Mouse (Mus musculus) heart, postnatal 0 days (tissue): ENCODE measurements around the gene Nanog. TPM values are rescaled to one million over a fixed set of nuclear protein-coding genes. Genes with fewer than 3 reads are reported as not detected.
"Not testable (repeated sequence)": the region's sequence is repeated elsewhere in the genome, so short reads cannot be mapped to it uniquely, and the experiment has no call there.

Source experiments
- ATAC-seq: fragments of 200-750 bp; cut with Nextera tagmentation; 2 replicates; pipeline ENCODE4 v1.8.0; 2017; ENCODE audit warnings: low read depth, moderate number of reproducible peaks, moderate library complexity; ENCODE audit not compliant: insufficient read depth
- DNase-seq: peaks from one replicate; pipeline ENCODE4 v3.0.0-alpha.2; 2016; ENCODE audit warnings: low spot score
- H3K27ac ChIP-seq: fragments of 300-500 bp; sonication (generic); 2 replicates; pipeline ENCODE4 v1.5.1; 2014; ENCODE audit warnings: low read depth, mild to moderate bottlenecking
- H3K27me3 ChIP-seq: fragments of 300-500 bp; sonication (generic); 2 replicates; pipeline ENCODE4 v1.6.1; 2014; ENCODE audit warnings: low read length, mixed read lengths; ENCODE audit not compliant: control insufficient read depth, insufficient read depth
- H3K36me3 ChIP-seq: fragments of 300-500 bp; sonication (generic); replicated peaks from 2 replicates; pipeline ENCODE4 v1.6.1; 2014; ENCODE audit warnings: low read length, mixed read lengths; ENCODE audit not compliant: control insufficient read depth, insufficient read depth
- H3K4me1 ChIP-seq: fragments of 300-500 bp; sonication (generic); 2 replicates; pipeline ENCODE4 v1.6.1; 2014; ENCODE audit warnings: antibody characterized with exemption; ENCODE audit not compliant: control insufficient read depth, insufficient read depth
- H3K4me2 ChIP-seq: fragments of 300-500 bp; sonication (generic); 2 replicates; pipeline ENCODE4 v1.6.1; 2014; ENCODE audit warnings: low read depth, mild to moderate bottlenecking, low read length, moderate library complexity
- H3K4me3 ChIP-seq: fragments of 300-500 bp; sonication (generic); 2 replicates; pipeline ENCODE4 v1.5.1; 2014; ENCODE audit warnings: low read depth, low read length
- H3K9ac ChIP-seq: fragments of 300-500 bp; sonication (generic); replicated peaks from 2 replicates; pipeline ENCODE4 v1.6.1; 2014; ENCODE audit warnings: low read depth, low read length, mixed read lengths
- H3K9me3 ChIP-seq: fragments of 300-500 bp; sonication (generic); replicated peaks from 2 replicates; pipeline ENCODE4 v1.6.1; 2016; ENCODE audit warnings: low read length; ENCODE audit not compliant: control insufficient read depth
- CTCF ChIP-seq: IDR thresholded peaks from 2 replicates; pipeline ENCODE4 v1.5.1; 2016; ENCODE audit warnings: antibody characterized with exemption, control low read depth, low read depth
- EP300 ChIP-seq: IDR thresholded peaks from 2 replicates; pipeline ENCODE4 v1.6.1; 2016; ENCODE audit warnings: antibody characterized with exemption, low read depth
- whole genome bisulfite sequencing: fragments of 180-500 bp; shearing (Covaris S2); extraction: QIAGEN DNeasy Blood & Tissue Kit; methylation state at CpG from one replicate; pipeline ENCODE4 v1.1.7; 2014; 5-methylcytosine and 5-hydroxymethylcytosine counted together
- polyA plus RNA-seq: library from polyadenylated mRNA; unstranded; fragments of >200 nt; fragmentation: Nextera tagmentation; extraction: Ambion mirVana; gene quantifications from 2 replicates; pipeline ENCODE4 v1.2.1, GENCODE M21; 2015
- total RNA-seq: library from RNA; depleted of rRNA; stranded (reverse); fragments of >200 nt; gene quantifications from 2 replicates; pipeline ENCODE4 v1.2.3, GENCODE M21; 2014; ENCODE audit warnings: low replicate concordance

Nanog gene
- total and polyA plus RNA-seq, 2 experiments from 2014 or later = 0.61 to 0.73 TPM

DNA sequence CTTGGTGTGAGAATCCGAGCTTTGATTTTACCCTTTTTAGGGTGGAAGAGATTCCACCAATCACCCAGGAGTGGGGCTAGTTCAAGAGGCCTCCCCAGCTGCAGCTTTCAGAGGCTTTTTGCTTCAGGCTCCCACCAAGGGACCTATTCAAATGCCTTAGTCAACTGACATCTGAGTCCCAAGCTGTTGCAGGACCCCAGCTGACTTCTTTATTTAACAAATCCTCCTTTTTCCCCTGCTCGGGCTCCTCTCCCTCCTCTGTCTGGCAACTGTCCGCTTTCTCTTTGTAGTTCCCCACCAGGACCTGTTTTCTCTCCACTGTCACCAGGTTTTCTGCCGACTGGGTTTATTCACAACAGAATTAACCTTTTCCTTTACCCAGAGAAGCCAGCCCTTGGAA is 8.6 kb downstream of the Nanog start:
- Histone ChIP-seq H3K4me1 (no peaks in the 10 kb centered on the region), H3K4me2 (no peak overlapping the region), H3K27me3 (no peaks in the 10 kb centered on the region), H3K9ac (no peak overlapping the region), H3K9me3 (no peaks in the 10 kb centered on the region), H3K27ac (no peak overlapping the region), H3K36me3 (no peaks in the 10 kb centered on the region), H3K4me3 (no peak overlapping the region)
- TF ChIP-seq CTCF (no peak), EP300 (no peak)
- no peak for DNase-seq
- ATAC-seq = no peak
- 25% methylated on average over 4 of the region's 4 CpGs for WGBS

DNA sequence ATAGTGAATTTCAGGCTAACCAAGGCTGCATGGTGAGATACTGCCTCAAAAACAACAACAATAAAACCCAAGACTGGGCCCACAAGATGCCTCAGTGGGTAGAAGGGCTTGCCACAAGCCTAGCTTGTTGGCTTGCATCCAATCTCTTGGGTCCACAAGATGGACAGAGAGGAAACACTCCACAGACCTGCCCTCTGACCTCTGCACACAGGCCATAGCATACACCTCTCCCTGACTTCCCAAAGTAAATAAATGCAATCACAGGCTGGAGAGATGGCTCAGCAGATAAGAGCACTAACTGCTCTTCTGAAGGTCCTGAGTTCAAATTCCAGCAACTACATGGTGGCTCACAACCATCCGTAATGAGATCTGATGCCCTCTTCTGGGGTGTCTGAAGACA is 10.9 kb downstream of the Nanog start:
- H3K36me3 ChIP-seq, H3K9ac ChIP-seq, H3K9me3 ChIP-seq, DNase-seq, H3K4me1 ChIP-seq, H3K27ac ChIP-seq, H3K27me3 ChIP-seq, ATAC-seq, H3K4me3 ChIP-seq, H3K4me2 ChIP-seq: not testable (repeated sequence)
- 79% methylated on average over 1 of the region's 1 CpGs for WGBS

DNA sequence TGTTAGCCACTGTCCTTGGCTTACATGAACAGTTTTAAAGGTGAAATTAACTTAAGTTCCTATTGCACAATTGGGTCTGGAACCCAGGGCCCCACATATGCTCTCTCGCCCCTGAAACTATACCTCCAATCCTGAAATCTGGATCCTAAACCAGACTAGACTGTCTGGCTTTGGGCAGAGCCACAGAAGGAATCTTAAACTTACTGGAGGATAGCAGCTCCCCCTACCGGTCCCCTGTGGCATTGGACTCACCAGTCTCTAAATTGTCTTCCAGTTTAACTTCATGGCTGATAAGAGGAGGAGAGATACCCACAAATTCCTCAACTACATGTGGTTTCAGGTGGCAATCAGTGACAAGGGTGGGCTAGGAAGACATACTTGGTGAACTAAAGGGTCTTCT is 12.7 kb downstream of the Nanog start:
- no peaks in the 10 kb centered on the region for H3K9me3 ChIP-seq
- no peak for TF ChIP-seq EP300
- peak; percentile 75 for TF ChIP-seq CTCF
- H3K4me3 ChIP-seq = no peak overlapping the region
- DNase-seq (peak; percentile 64), ATAC-seq (no peak)
- no peaks in the 10 kb centered on the region for H3K36me3 ChIP-seq
- no peaks in the 10 kb centered on the region for H3K27me3 ChIP-seq
- H3K27ac ChIP-seq = no peak overlapping the region
- no peaks in the 10 kb centered on the region for H3K4me1 ChIP-seq
- H3K9ac ChIP-seq = no peak overlapping the region
- H3K4me2 ChIP-seq = no peak overlapping the region
- 23% methylated on average over 2 of the region's 2 CpGs for WGBS

DNA sequence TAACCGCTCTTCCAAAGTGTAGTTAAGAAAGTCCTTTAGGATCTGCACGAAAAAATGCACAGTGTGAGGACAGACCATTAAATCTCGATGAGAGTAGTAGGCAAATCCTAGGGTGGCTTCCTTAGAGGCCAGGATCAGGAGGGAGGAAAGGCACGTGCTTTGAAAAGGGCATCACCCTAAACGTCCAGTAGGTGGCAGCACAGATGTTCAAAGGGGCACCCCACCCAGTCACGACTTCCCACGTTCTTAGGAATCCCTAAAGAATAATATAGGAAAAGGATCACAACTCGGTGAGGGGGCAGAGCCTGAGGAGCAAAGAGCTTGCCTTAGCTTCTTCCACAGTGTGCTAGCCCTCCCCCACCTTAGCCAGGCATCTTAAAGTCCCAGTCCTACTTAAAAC is 32.7 kb downstream of the Nanog start:
- H3K9ac ChIP-seq = no peak overlapping the region
- peaks cover 10% of the 10 kb centered on the region; the same call in 1 of the 2 replicates for H3K4me1 ChIP-seq
- H3K27me3 ChIP-seq = no peaks in the 10 kb centered on the region
- peak; percentile 62; the same call in 1 of the 2 replicates for ATAC-seq
- no peaks in the 10 kb centered on the region; the same call in 1 of the 2 replicates for H3K36me3 ChIP-seq
- no peak overlapping the region for H3K4me3 ChIP-seq
- peak overlapping the region; percentile 27; the same call in 1 of the 2 replicates for H3K4me2 ChIP-seq
- H3K9me3 ChIP-seq = no peaks in the 10 kb centered on the region
- DNase-seq = peak; percentile 66
- no peak overlapping the region for H3K27ac ChIP-seq
- WGBS = 10% methylated on average over 8 of the region's 8 CpGs
- TF ChIP-seq EP300 = no peak
- TF ChIP-seq CTCF = peak; percentile 84

DNA sequence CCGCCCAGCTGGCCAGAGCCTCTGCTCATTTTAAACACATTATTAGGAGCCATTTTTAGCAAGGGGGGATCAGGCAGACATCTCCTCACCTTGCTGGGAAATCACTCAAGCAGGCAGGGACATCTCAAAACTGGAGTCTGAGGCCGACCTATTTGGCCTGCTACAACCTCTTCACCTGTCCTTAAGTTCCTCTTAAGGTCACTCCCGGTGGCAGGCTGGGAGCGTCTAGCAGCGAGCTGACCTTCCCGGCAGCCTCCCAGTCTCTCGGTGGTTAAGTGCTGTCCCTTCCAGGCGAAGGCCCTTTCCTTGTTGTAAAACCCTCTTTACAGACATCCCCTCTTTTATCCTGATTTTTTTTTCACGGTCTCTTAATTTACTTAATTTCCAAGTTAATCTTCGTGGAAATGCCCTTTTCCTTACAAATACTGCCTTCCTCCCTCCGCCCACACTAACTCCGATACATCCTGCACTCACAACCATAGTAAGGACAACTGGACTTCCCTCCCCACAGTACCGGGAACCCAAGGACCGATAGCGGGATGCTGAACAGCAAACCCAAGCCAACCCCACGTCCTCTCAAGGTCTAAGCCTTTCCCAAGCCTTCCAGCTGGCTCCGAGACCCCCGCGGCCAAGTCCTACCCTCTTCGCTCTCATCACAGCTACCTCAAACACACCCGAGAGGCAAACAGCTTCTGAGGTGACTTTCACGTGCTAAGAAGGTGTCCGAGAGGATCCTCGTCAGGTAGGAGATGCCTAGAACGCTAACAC is 34.4 kb downstream of the Nanog start:
- H3K36me3 ChIP-seq = no peaks in the 10 kb centered on the region
- peak overlapping the region; percentile 96 for H3K4me2 ChIP-seq
- ATAC-seq (no peak), DNase-seq (no peak)
- WGBS = 5% methylated on average over 25 of the region's 25 CpGs
- H3K27me3 ChIP-seq = no peaks in the 10 kb centered on the region
- TF ChIP-seq CTCF (no peak), EP300 (no peak)
- H3K4me3 ChIP-seq = peak overlapping the region; percentile 64
- no peaks in the 10 kb centered on the region for H3K9me3 ChIP-seq
- peak overlapping the region; percentile 55 for H3K9ac ChIP-seq
- H3K27ac ChIP-seq = no peak overlapping the region
- peaks cover 10% of the 10 kb centered on the region; the same call in 1 of the 2 replicates for H3K4me1 ChIP-seq
